Mouse (Mus musculus) embryonic facial prominence, embryonic 15.5 days (tissue): ENCODE measurements around the gene Aste1. TPM values are rescaled to one million over a fixed set of nuclear protein-coding genes. Genes with fewer than 3 reads are reported as not detected.
A peak's percentile ranks its signal among the peaks of the same experiment; 100 is the strongest.

Experiments
- ATAC-seq: fragments of 200-750 bp; cut with Nextera tagmentation; 2 replicates; pipeline ENCODE4 v1.8.0; 2017; ENCODE audit warnings: low read depth, moderate TSS enrichment; ENCODE audit not compliant: insufficient number of reproducible peaks, low FRiP score, low TSS enrichment
- H3K27ac ChIP-seq: fragments of 300-500 bp; sonication (generic); replicated peaks from 2 replicates; pipeline ENCODE4 v1.5.1; 2015; ENCODE audit warnings: mild to moderate bottlenecking, inconsistent platforms
- H3K27me3 ChIP-seq: fragments of 300-500 bp; sonication (generic); 2 replicates; pipeline ENCODE4 v1.6.1; 2015; ENCODE audit warnings: inconsistent platforms
- H3K36me3 ChIP-seq: fragments of 300-500 bp; sonication (generic); 2 replicates; pipeline ENCODE4 v1.6.1; 2015; ENCODE audit warnings: mild to moderate bottlenecking, inconsistent platforms
- H3K4me1 ChIP-seq: fragments of 300-500 bp; sonication (generic); 2 replicates; pipeline ENCODE4 v1.6.1; 2015; ENCODE audit warnings: inconsistent platforms
- H3K4me2 ChIP-seq: fragments of 300-500 bp; sonication (generic); replicated peaks from 2 replicates; pipeline ENCODE4 v1.6.1; 2015; ENCODE audit warnings: mild to moderate bottlenecking, inconsistent platforms
- H3K4me3 ChIP-seq: fragments of 300-500 bp; sonication (generic); replicated peaks from 2 replicates; pipeline ENCODE4 v1.5.1; 2015; ENCODE audit warnings: mild to moderate bottlenecking, inconsistent platforms
- H3K9ac ChIP-seq: fragments of 300-500 bp; sonication (generic); 2 replicates; pipeline ENCODE4 v1.6.1; 2015; ENCODE audit warnings: inconsistent platforms
- H3K9me3 ChIP-seq: fragments of 300-500 bp; sonication (generic); replicated peaks from 2 replicates; pipeline ENCODE4 v1.6.1; 2016; ENCODE audit warnings: inconsistent platforms
- WGBS: fragments of 180-500 bp; shearing (Covaris S2); methylation state at CpG from one replicate; pipeline ENCODE4 v1.1.7; 2015; 5-methylcytosine and 5-hydroxymethylcytosine counted together
- polyA plus RNA-seq: library from polyadenylated mRNA; unstranded; fragments of >200 nt; fragmentation: Nextera tagmentation; extraction: Ambion mirVana; gene quantifications from 2 replicates; pipeline ENCODE4 v1.2.1, GENCODE M21; 2015

The Aste1 gene
- polyA plus RNA-seq, 1 experiment from 2014 or later, result 12.2 TPM

- WGBS, result 68% methylated on average over 8 of the region's 8 CpGs
- Histone ChIP-seq H3K36me3 (no peaks in the 10 kb centered on the region), H3K9me3 (no peaks in the 10 kb centered on the region), H3K27me3 (no peaks in the 10 kb centered on the region), H3K9ac (no peak overlapping the region), H3K4me3 (no peak overlapping the region), H3K4me2 (no peak overlapping the region), H3K27ac (no peak overlapping the region), H3K4me1 (no peaks in the 10 kb centered on the region)
- ATAC-seq, result no peak
Measured at GRCm38 (mm10) chr9:105379533-105380145, 15.6 kb upstream of the Aste1 start.

- no peak overlapping the region for H3K4me3 ChIP-seq
- H3K4me2 ChIP-seq, result no peak overlapping the region
- no peaks in the 10 kb centered on the region for H3K4me1 ChIP-seq
- no peak overlapping the region for H3K9ac ChIP-seq
- 70% methylated on average over 5 of the region's 5 CpGs for WGBS
- H3K36me3 ChIP-seq, result no peaks in the 10 kb centered on the region
- ATAC-seq, result no peak
- H3K27ac ChIP-seq, result no peak overlapping the region
- H3K9me3 ChIP-seq, result no peaks in the 10 kb centered on the region
- H3K27me3 ChIP-seq, result no peaks in the 10 kb centered on the region
Measured at GRCm38 (mm10) chr9:105387403-105387802, 7.8 kb upstream of the Aste1 start.

GRCm38 (mm10) chr9:105389289-105389688, 5.9 kb upstream of the Aste1 start:
- H3K9ac ChIP-seq, result no peak overlapping the region
- no peaks in the 10 kb centered on the region for H3K27me3 ChIP-seq
- ATAC-seq, result no peak
- H3K4me2 ChIP-seq, result no peak overlapping the region
- no peak overlapping the region for H3K4me3 ChIP-seq
- H3K9me3 ChIP-seq, result no peaks in the 10 kb centered on the region
- 14% methylated on average over 4 of the region's 4 CpGs for WGBS
- H3K27ac ChIP-seq, result no peak overlapping the region
- H3K36me3 ChIP-seq, result no peaks in the 10 kb centered on the region
- H3K4me1 ChIP-seq, result no peaks in the 10 kb centered on the region

- Histone ChIP-seq H3K27me3 (no peaks in the 10 kb centered on the region), H3K9me3 (no peaks in the 10 kb centered on the region), H3K9ac (no peak overlapping the region), H3K4me3 (no peak overlapping the region), H3K36me3 (no peaks in the 10 kb centered on the region), H3K4me1 (no peaks in the 10 kb centered on the region), H3K27ac (no peak overlapping the region), H3K4me2 (no peak overlapping the region)
- no peak for ATAC-seq
- 66% methylated on average over 4 of the region's 5 CpGs for WGBS
Measured at GRCm38 (mm10) chr9:105390616-105391015, 4.6 kb upstream of the Aste1 start.

- Histone ChIP-seq H3K4me2 (peak overlapping the region; percentile 70), H3K4me1 (peaks cover 9% of the 10 kb centered on the region), H3K9ac (0 out of 2 replicates have a peak overlapping the region, but pooled peaks have one; percentile 7), H3K4me3 (peak overlapping the region; percentile 75), H3K9me3 (no peaks in the 10 kb centered on the region), H3K27ac (no peak overlapping the region), H3K36me3 (peaks cover 7% of the 10 kb centered on the region; the same call in 1 of the 2 replicates), H3K27me3 (no peaks in the 10 kb centered on the region)
- ATAC-seq, result no peak
- 13% methylated on average over 11 of the region's 11 CpGs for WGBS
Measured at GRCm38 (mm10) chr9:105394720-105395119, 472 bp upstream of the Aste1 start.

GRCm38 (mm10) chr9:105408549-105408948, 13.4 kb downstream of the Aste1 start:
- Histone ChIP-seq H3K4me3 (no peak overlapping the region), H3K27ac (no peak overlapping the region), H3K27me3 (no peaks in the 10 kb centered on the region), H3K36me3 (peaks cover 35% of the 10 kb centered on the region; the same call in 1 of the 2 replicates), H3K9ac (no peak overlapping the region), H3K9me3 (no peaks in the 10 kb centered on the region), H3K4me2 (no peak overlapping the region), H3K4me1 (no peaks in the 10 kb centered on the region)
- no peak for ATAC-seq
- 89% methylated on average over 6 of the region's 6 CpGs for WGBS

GRCm38 (mm10) chr9:105459032-105459431, 63.8 kb downstream of the Aste1 start:
- Histone ChIP-seq H3K4me2 (no peak overlapping the region), H3K36me3 (peaks cover 32% of the 10 kb centered on the region; the same call in 1 of the 2 replicates), H3K27me3 (no peaks in the 10 kb centered on the region), H3K4me1 (no peaks in the 10 kb centered on the region), H3K9me3 (no peaks in the 10 kb centered on the region), H3K4me3 (no peak overlapping the region), H3K9ac (no peak overlapping the region), H3K27ac (no peak overlapping the region)
- ATAC-seq, result no peak
- 89% methylated on average over 13 of the region's 13 CpGs for WGBS

- ATAC-seq, result no peak
- H3K27me3 ChIP-seq, result no peaks in the 10 kb centered on the region
- H3K9ac ChIP-seq, result no peak overlapping the region
- H3K4me3 ChIP-seq, result no peak overlapping the region
- no peaks in the 10 kb centered on the region for H3K4me1 ChIP-seq
- 89% methylated on average over 7 of the region's 7 CpGs for WGBS
- H3K9me3 ChIP-seq, result no peaks in the 10 kb centered on the region
- no peak overlapping the region for H3K4me2 ChIP-seq
- H3K27ac ChIP-seq, result no peak overlapping the region
- peaks cover 30% of the 10 kb centered on the region; the same call in 1 of the 2 replicates for H3K36me3 ChIP-seq
Measured at GRCm38 (mm10) chr9:105461496-105461895, 66.3 kb downstream of the Aste1 start.

Other genes with a start within 250 kb of the Aste1 start
- 1.9 and 5.3 TPM in 2 replicates for gene Nek11, start 132 bp downstream of the Aste1 start, polyA plus RNA-seq
- gene Atp2c1, start 131.9 kb downstream of the Aste1 start, polyA plus RNA-seq, result 56.7 and 57.7 TPM in 2 replicates
- gene Pik3r4, start 247.6 kb downstream of the Aste1 start, polyA plus RNA-seq, result 22.5 and 24.3 TPM in 2 replicates